Mouse (Mus musculus): ENCODE measurements around the gene Rims1. TPM values are rescaled to one million over a fixed set of nuclear protein-coding genes. Genes with fewer than 3 reads are reported as not detected.

The Rims1 gene
- total and polyA plus RNA-seq, 2 experiments from 2014 or later: 26.2 to 65.5 TPM

DNA sequence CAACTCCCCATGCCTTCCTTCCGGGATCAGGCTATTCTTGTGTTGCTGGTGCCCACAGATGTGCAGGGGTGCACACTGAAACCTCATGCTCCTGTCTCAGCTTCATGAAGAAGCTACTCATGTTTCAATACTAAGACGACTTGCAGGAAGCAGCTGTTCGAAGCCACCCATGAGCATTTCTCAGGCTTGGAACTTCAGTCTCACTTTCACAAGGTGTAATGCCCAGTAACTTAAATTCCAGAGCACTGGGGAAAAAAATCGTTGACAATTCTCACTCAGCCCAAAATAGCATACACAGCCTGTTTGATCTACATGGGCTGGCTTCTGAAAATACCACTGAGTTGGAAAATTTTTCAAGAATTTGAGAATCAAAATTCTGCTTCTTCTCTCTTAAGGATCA, 77.6 kb downstream of the Rims1 start:
- no peak overlapping the region for H3K9ac ChIP-seq (replicated peaks; ENCODE audit: low read length, poor library complexity, severe bottlenecking)
- H3K36me3 ChIP-seq (ENCODE audit: insufficient read depth, low read length): no peaks in the 10 kb centered on the region
- no peak for ATAC-seq (ENCODE audit: low FRiP score)
- no peak overlapping the region for H3K27ac ChIP-seq (ENCODE audit: low read depth, low read length)
- TF ChIP-seq CTCF (IDR thresholded peaks at IDR 0.05): no peak
- 85% methylated on average over 4 of the region's 4 CpGs for WGBS
- H3K4me1 ChIP-seq (ENCODE audit: insufficient read depth, low read length): no peaks in the 10 kb centered on the region
- H3K4me3 ChIP-seq (ENCODE audit: low read depth, low read length): no peak overlapping the region
- DNase-seq (ENCODE audit: low spot score): no peak
- H3K9me3 ChIP-seq (ENCODE audit: low read length): no peaks in the 10 kb centered on the region
- H3K4me2 ChIP-seq (ENCODE audit: low read depth, low read length, poor library complexity, severe bottlenecking): no peak overlapping the region
- no peaks in the 10 kb centered on the region for H3K27me3 ChIP-seq (ENCODE audit: insufficient read depth, low read length)

DNA sequence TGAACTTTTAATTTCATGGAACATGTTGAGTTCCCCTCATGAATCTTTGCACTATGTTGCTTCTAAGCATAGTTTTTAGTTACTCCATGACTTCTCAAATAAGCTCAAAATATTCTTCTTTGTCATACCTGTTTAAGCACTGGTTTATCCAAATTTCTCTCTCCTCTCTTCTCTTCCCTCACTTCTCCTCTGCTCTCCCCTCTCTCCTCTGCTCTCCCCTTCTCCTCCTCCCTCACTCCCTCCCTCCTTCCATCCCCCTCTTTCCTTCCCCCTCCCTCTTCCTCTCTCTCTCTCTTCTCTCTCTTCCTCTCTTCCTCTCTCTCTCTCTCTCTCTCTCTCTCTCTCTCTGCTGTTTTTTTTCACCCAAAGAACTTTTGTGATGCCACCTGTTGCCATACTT, 84.1 kb downstream of the Rims1 start:
- no peak for TF ChIP-seq CTCF (IDR thresholded peaks at IDR 0.05)
- Histone ChIP-seq H3K36me3 (ENCODE audit: insufficient read depth, low read length) (no peaks in the 10 kb centered on the region), H3K4me3 (ENCODE audit: low read depth, low read length) (no peak overlapping the region), H3K4me1 (ENCODE audit: insufficient read depth, low read length) (no peaks in the 10 kb centered on the region), H3K9me3 (ENCODE audit: low read length) (no peaks in the 10 kb centered on the region), H3K9ac (replicated peaks; ENCODE audit: low read length, poor library complexity, severe bottlenecking) (no peak overlapping the region), H3K27ac (ENCODE audit: low read depth, low read length) (no peak overlapping the region), H3K4me2 (ENCODE audit: low read depth, low read length, poor library complexity, severe bottlenecking) (no peak overlapping the region), H3K27me3 (ENCODE audit: insufficient read depth, low read length) (no peaks in the 10 kb centered on the region)
- ATAC-seq (ENCODE audit: low FRiP score) (no peak), DNase-seq (ENCODE audit: low spot score) (no peak)

GRCm38 (mm10) chr1:22720714-22721113, 85.1 kb downstream of the Rims1 start:
- Histone ChIP-seq H3K27me3 (ENCODE audit: insufficient read depth, low read length) (no peaks in the 10 kb centered on the region), H3K4me1 (ENCODE audit: insufficient read depth, low read length) (no peaks in the 10 kb centered on the region)

DNA sequence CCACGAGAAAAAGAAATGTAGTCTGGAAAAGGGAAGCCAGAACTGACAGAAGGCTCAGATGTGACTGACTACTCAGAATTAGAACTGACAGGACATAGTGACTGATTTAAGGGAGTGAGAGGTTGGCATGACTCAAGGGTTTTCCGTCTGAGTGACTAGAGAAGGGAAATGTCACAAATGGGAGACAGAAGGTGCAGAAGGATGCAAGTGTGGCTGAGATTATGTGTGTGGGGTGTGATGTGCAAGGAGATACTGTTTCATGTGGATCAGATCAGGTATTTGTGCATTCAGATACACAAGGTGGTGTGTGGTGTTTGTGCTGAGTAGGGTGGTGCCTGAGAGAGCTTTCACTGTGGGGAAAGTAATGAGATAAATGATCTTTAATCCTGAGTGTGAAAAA, 96.3 kb downstream of the Rims1 start:
- no peak for DNase-seq (ENCODE audit: low spot score)
- no peak overlapping the region for H3K9ac ChIP-seq (replicated peaks; ENCODE audit: low read length, poor library complexity, severe bottlenecking)

More at GRCm38 (mm10) chr1:22720714-22721113, 85.1 kb downstream of the Rims1 start:
- Histone ChIP-seq H3K36me3 (ENCODE audit: insufficient read depth, low read length) (no peaks in the 10 kb centered on the region), H3K9ac (replicated peaks; ENCODE audit: low read length, poor library complexity, severe bottlenecking) (no peak overlapping the region), H3K4me2 (ENCODE audit: low read depth, low read length, poor library complexity, severe bottlenecking) (no peak overlapping the region), H3K9me3 (ENCODE audit: low read length) (no peaks in the 10 kb centered on the region), H3K4me3 (ENCODE audit: low read depth, low read length) (no peak overlapping the region), H3K27ac (ENCODE audit: low read depth, low read length) (no peak overlapping the region)
- DNase-seq (ENCODE audit: low spot score) (no peak), ATAC-seq (ENCODE audit: low FRiP score) (no peak)
- WGBS: 87% methylated on average over 2 of the region's 2 CpGs
- TF ChIP-seq CTCF (IDR thresholded peaks at IDR 0.05): no peak

GRCm38 (mm10) chr1:22695046-22695445, 110.7 kb downstream of the Rims1 start:
- ATAC-seq (ENCODE audit: low FRiP score) (no peak), DNase-seq (ENCODE audit: low spot score) (no peak)
- H3K9me3 ChIP-seq (ENCODE audit: low read length): no peaks in the 10 kb centered on the region
- H3K4me3 ChIP-seq (ENCODE audit: low read depth, low read length): no peak overlapping the region
- no peak for TF ChIP-seq CTCF (IDR thresholded peaks at IDR 0.05)
- no peaks in the 10 kb centered on the region for H3K4me1 ChIP-seq (ENCODE audit: insufficient read depth, low read length)
- H3K27ac ChIP-seq (ENCODE audit: low read depth, low read length): no peak overlapping the region
- WGBS: 38% methylated on average over 1 of the region's 1 CpGs
- H3K9ac ChIP-seq (replicated peaks; ENCODE audit: low read length, poor library complexity, severe bottlenecking): no peak overlapping the region
- H3K36me3 ChIP-seq (ENCODE audit: insufficient read depth, low read length): no peaks in the 10 kb centered on the region
- H3K27me3 ChIP-seq (ENCODE audit: insufficient read depth, low read length): no peaks in the 10 kb centered on the region
- H3K4me2 ChIP-seq (ENCODE audit: low read depth, low read length, poor library complexity, severe bottlenecking): no peak overlapping the region

More for the DNA sequence above, 96.3 kb downstream of the Rims1 start:
- Histone ChIP-seq H3K4me3 (ENCODE audit: low read depth, low read length) (no peak overlapping the region), H3K27me3 (ENCODE audit: insufficient read depth, low read length) (no peaks in the 10 kb centered on the region), H3K4me2 (ENCODE audit: low read depth, low read length, poor library complexity, severe bottlenecking) (no peak overlapping the region), H3K36me3 (ENCODE audit: insufficient read depth, low read length) (no peaks in the 10 kb centered on the region), H3K4me1 (ENCODE audit: insufficient read depth, low read length) (no peaks in the 10 kb centered on the region), H3K9me3 (ENCODE audit: low read length) (no peaks in the 10 kb centered on the region), H3K27ac (ENCODE audit: low read depth, low read length) (no peak overlapping the region)
- ATAC-seq (ENCODE audit: low FRiP score): no peak
- 64% methylated on average over 2 of the region's 2 CpGs for WGBS
- no peak for TF ChIP-seq CTCF (IDR thresholded peaks at IDR 0.05)

DNA sequence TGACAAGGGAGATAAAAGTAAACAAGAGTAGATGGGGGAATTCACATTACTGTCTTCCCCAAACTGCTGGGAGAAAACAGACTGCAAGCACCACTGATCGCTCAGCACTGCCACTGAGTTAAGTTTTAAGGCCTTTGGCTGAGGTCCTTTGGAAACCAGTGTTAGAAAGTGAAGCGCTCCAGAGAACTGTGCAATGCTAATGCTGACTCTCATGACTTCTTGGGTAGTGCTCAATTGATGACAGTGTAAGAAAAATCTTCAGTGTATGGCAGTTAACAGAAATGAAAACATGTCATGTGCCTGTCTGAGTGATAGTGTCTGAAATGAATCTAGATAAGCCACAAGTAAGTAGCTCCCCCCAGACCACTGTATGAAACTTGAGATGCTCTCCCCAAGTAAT, 111.3 kb downstream of the Rims1 start:
- H3K4me1 ChIP-seq (ENCODE audit: insufficient read depth, low read length): no peaks in the 10 kb centered on the region
- H3K4me2 ChIP-seq (ENCODE audit: low read depth, low read length, poor library complexity, severe bottlenecking): no peak overlapping the region
- H3K27ac ChIP-seq (ENCODE audit: low read depth, low read length): no peak overlapping the region
- no peaks in the 10 kb centered on the region for H3K27me3 ChIP-seq (ENCODE audit: insufficient read depth, low read length)
- H3K36me3 ChIP-seq (ENCODE audit: insufficient read depth, low read length): no peaks in the 10 kb centered on the region
- TF ChIP-seq CTCF (IDR thresholded peaks at IDR 0.05): no peak
- H3K9me3 ChIP-seq (ENCODE audit: low read length): no peaks in the 10 kb centered on the region
- no peak overlapping the region for H3K9ac ChIP-seq (replicated peaks; ENCODE audit: low read length, poor library complexity, severe bottlenecking)
- 81% methylated on average over 2 of the region's 2 CpGs for WGBS
- ATAC-seq (ENCODE audit: low FRiP score) (no peak), DNase-seq (ENCODE audit: low spot score) (no peak)
- no peak overlapping the region for H3K4me3 ChIP-seq (ENCODE audit: low read depth, low read length)
